Mouse (Mus musculus) c-Kit-positive CD71-positive TER-119-positive erythroid progenitor cells, embryonic 14.5 days (primary cell): ENCODE measurements around the gene Pdrg1.

Experiments
- DNase-seq: peaks from one replicate; pipeline ENCODE4 v3.0.0-alpha.2; 2013; ENCODE audit warnings: low spot score

Pdrg1 gene

GRCm38 (mm10) chr2:153014758-153015593, at the start of gene Pdrg1:
Pdrg1 (minus strand) TSS chr2:153015427.
- DNase-seq: peak; percentile 92

- no peak for DNase-seq
Observed at GRCm38 (mm10) chr2:153064190-153064970, 49.2 kb upstream of the Pdrg1 start.

- no peak for DNase-seq
Observed at GRCm38 (mm10) chr2:153063394-153063793, 48.2 kb upstream of the Pdrg1 start.

GRCm38 (mm10) chr2:153060216-153060615, 45.0 kb upstream of the Pdrg1 start:
- DNase-seq: no peak

GRCm38 (mm10) chr2:153058365-153058764, 43.1 kb upstream of the Pdrg1 start:
- no peak for DNase-seq

GRCm38 (mm10) chr2:153055270-153055920, 40.2 kb upstream of the Pdrg1 start:
- DNase-seq: no peak

GRCm38 (mm10) chr2:153053896-153054295, 38.7 kb upstream of the Pdrg1 start:
- DNase-seq: no peak

- no peak for DNase-seq
Observed at GRCm38 (mm10) chr2:153052700-153053351, 37.6 kb upstream of the Pdrg1 start.

GRCm38 (mm10) chr2:153051537-153051936, 36.3 kb upstream of the Pdrg1 start:
- DNase-seq: no peak

- no peak for DNase-seq
Observed at GRCm38 (mm10) chr2:153051095-153051494, 35.9 kb upstream of the Pdrg1 start.

GRCm38 (mm10) chr2:153049997-153050358, 34.8 kb upstream of the Pdrg1 start:
- no peak for DNase-seq

- no peak for DNase-seq
Observed at GRCm38 (mm10) chr2:153049288-153049996, 34.2 kb upstream of the Pdrg1 start.

GRCm38 (mm10) chr2:153047828-153048465, 32.7 kb upstream of the Pdrg1 start:
- DNase-seq: peak; percentile 27

GRCm38 (mm10) chr2:153045884-153046299, 30.7 kb upstream of the Pdrg1 start:
- no peak for DNase-seq

GRCm38 (mm10) chr2:153043886-153044285, 28.7 kb upstream of the Pdrg1 start:
- DNase-seq: no peak

- no peak for DNase-seq
Observed at GRCm38 (mm10) chr2:153036690-153037089, 21.5 kb upstream of the Pdrg1 start.

- no peak for DNase-seq
Observed at GRCm38 (mm10) chr2:153033545-153034230, 18.5 kb upstream of the Pdrg1 start.

GRCm38 (mm10) chr2:153032973-153033372, 17.7 kb upstream of the Pdrg1 start:
- DNase-seq: no peak

GRCm38 (mm10) chr2:153032083-153032842, 17.0 kb upstream of the Pdrg1 start:
- peak; percentile 56 for DNase-seq
